In genomic region chr5:36523219-36523703, GRCm38 (mm10) we compare ENCODE assay signal across 21 mouse cellular contexts. TPM values are rescaled to one million over a fixed set of nuclear protein-coding genes. Genes with fewer than 3 reads are reported as not detected.
DNase-seq lines count a peak whose midpoint lies in the region; ATAC-seq and TF ChIP-seq lines count a peak whose summit lies in the region.
"Had no signal": no experiment of that assay in that cellular context is flagged by ENCODE, and none has a peak within 500 bp of the region (broad histone marks: within the 10 kb centered on the region; RNA-seq: fewer than 3 reads in every experiment).

No protein-coding gene starts in this region.

- peaks cover 15% of the 10 kb centered on the region for H3K4me1 ChIP-seq in heart, embryonic 15.5 days (replicated peaks)
- H3K4me1 ChIP-seq in lung, postnatal 0 days (ENCODE audit: insufficient read depth, low read depth, low read length): no peaks in the 10 kb centered on the region
- H3K4me1 ChIP-seq in liver, embryonic 13.5 days (replicated peaks): peaks cover 22% of the 10 kb centered on the region
- H3K4me1 ChIP-seq in stomach, postnatal 0 days (replicated peaks; ENCODE audit: control insufficient read depth, insufficient read depth): no peaks in the 10 kb centered on the region
- peaks cover 16% of the 10 kb centered on the region for H3K4me1 ChIP-seq in thymus, adult 2 months (replicated peaks; ENCODE audit: control insufficient read depth, insufficient read depth, low read length)
- H3K4me1 ChIP-seq: limb, embryonic 12.5 days; stomach, embryonic 15.5 days had no signal

- no peak for ATAC-seq in heart, embryonic 15.5 days (replicated peaks; ENCODE audit: insufficient number of reproducible peaks, insufficient read depth, low FRiP score, low read depth)
- no peak for ATAC-seq in lung, postnatal 0 days
- peak; percentile 67 for ATAC-seq in liver, embryonic 13.5 days (ENCODE audit: low read depth)
- peak; percentile 43; the same call in 1 of the 2 replicates for ATAC-seq in stomach, postnatal 0 days (ENCODE audit: low FRiP score, low TSS enrichment)
- ATAC-seq: forebrain, embryonic 14.5 days had no signal

- TF ChIP-seq EP300 in lung, postnatal 0 days (IDR thresholded peaks at IDR 0.05): no peak
- no peak for TF ChIP-seq EP300 in stomach, postnatal 0 days (optimal IDR thresholded peaks at IDR 0.05)

- 48% methylated on average over 5 of the region's 5 CpGs for WGBS in heart, embryonic 15.5 days
- 66% methylated on average over 5 of the region's 5 CpGs for WGBS in lung, postnatal 0 days
- 25% methylated on average over 5 of the region's 5 CpGs for WGBS in liver, embryonic 13.5 days (ENCODE audit: insufficient replicate concordance)
- WGBS in stomach, postnatal 0 days: 52% methylated on average over 5 of the region's 5 CpGs
- 92% methylated on average over 5 of the region's 5 CpGs for WGBS in thymus, adult 2 months

- H3K27ac ChIP-seq in heart, embryonic 15.5 days: peak overlapping the region; percentile 52
- no peak overlapping the region for H3K27ac ChIP-seq in lung, postnatal 0 days (ENCODE audit: low read length)
- peak overlapping the region; percentile 36; the same call in 1 of the 2 replicates for H3K27ac ChIP-seq in liver, embryonic 13.5 days
- H3K27ac ChIP-seq in stomach, postnatal 0 days (replicated peaks): no peak overlapping the region
- H3K27ac ChIP-seq in thymus, adult 2 months (ENCODE audit: control insufficient read depth, insufficient read depth, low read length): no peak overlapping the region
- H3K27ac ChIP-seq: gastrocnemius, adult 2 months; hindbrain, embryonic 12.5 days; limb, embryonic 12.5 days; neural tube, embryonic 15.5 days; stomach, embryonic 15.5 days had no signal

- no peak overlapping the region for H3K4me3 ChIP-seq in heart, embryonic 15.5 days
- H3K4me3 ChIP-seq in lung, postnatal 0 days (ENCODE audit: low read depth, low read length): no peak overlapping the region
- H3K4me3 ChIP-seq in liver, embryonic 13.5 days (replicated peaks): no peak overlapping the region
- no peak overlapping the region for H3K4me3 ChIP-seq in stomach, postnatal 0 days (ENCODE audit: low read depth, low read length)
- H3K4me3 ChIP-seq in thymus, adult 2 months (ENCODE audit: control insufficient read depth, insufficient read depth, low read length): no peak overlapping the region
- H3K4me3 ChIP-seq: gastrocnemius, adult 2 months; hindbrain, embryonic 12.5 days; limb, embryonic 12.5 days; neural tube, embryonic 15.5 days; stomach, embryonic 15.5 days had no signal

- no peak for DNase-seq in heart, adult 9 months (ENCODE audit: low spot score in 2 of 2)
- peak; percentile 18 for DNase-seq in lung, postnatal 0 days (ENCODE audit: low spot score)
- no peak for DNase-seq in lung, postnatal 36 days
- no peak for DNase-seq in liver, embryonic 13.5 days
- DNase-seq in stomach, postnatal 0 days (ENCODE audit: low spot score): no peak
- DNase-seq in lung, postnatal 14 days: no peak
- no peak for DNase-seq in thymus, adult 2 months
- DNase-seq: cerebellum, adult 2 months; cerebellum, postnatal 36 days; embryo, embryonic 11 days; gastrocnemius, adult 2 months; lung, adult 18-20 months; thymus, adult 18-20 months; thymus, postnatal 4 days had no signal

- H3K4me2 ChIP-seq in heart, embryonic 15.5 days: no peak overlapping the region
- H3K4me2 ChIP-seq in lung, postnatal 0 days (replicated peaks; ENCODE audit: low read depth, low read length): no peak overlapping the region
- H3K4me2 ChIP-seq in liver, embryonic 13.5 days: no peak overlapping the region
- H3K4me2 ChIP-seq in stomach, postnatal 0 days (replicated peaks; ENCODE audit: low read depth): no peak overlapping the region
- H3K4me2 ChIP-seq: hindbrain, embryonic 12.5 days; limb, embryonic 12.5 days; midbrain, embryonic 11.5 days; neural tube, embryonic 15.5 days; stomach, embryonic 15.5 days had no signal

- peaks cover 27% of the 10 kb centered on the region; the same call in 1 of the 2 replicates for H3K36me3 ChIP-seq in heart, embryonic 15.5 days
- H3K36me3 ChIP-seq in lung, postnatal 0 days (ENCODE audit: insufficient read depth, low read length): no peaks in the 10 kb centered on the region
- H3K36me3 ChIP-seq in liver, embryonic 13.5 days: peaks cover 54% of the 10 kb centered on the region
- peaks cover 6% of the 10 kb centered on the region; the same call in 1 of the 2 replicates for H3K36me3 ChIP-seq in stomach, postnatal 0 days (ENCODE audit: control insufficient read depth, insufficient read depth, low read length)
- peaks cover 10% of the 10 kb centered on the region; the same call in 1 of the 2 replicates for H3K36me3 ChIP-seq in thymus, adult 2 months (ENCODE audit: control insufficient read depth, insufficient read depth, low read length)

- no peaks in the 10 kb centered on the region for H3K9me3 ChIP-seq in heart, embryonic 15.5 days (replicated peaks)
- no peaks in the 10 kb centered on the region for H3K9me3 ChIP-seq in lung, postnatal 0 days (ENCODE audit: low read length)
- H3K9me3 ChIP-seq in liver, embryonic 13.5 days (replicated peaks): no peaks in the 10 kb centered on the region
- H3K9me3 ChIP-seq in stomach, postnatal 0 days (ENCODE audit: control insufficient read depth, low read length): no peaks in the 10 kb centered on the region
- H3K9me3 ChIP-seq: hindbrain, embryonic 12.5 days; limb, embryonic 12.5 days; neural tube, embryonic 15.5 days; stomach, embryonic 15.5 days had no signal

- no peak overlapping the region for H3K9ac ChIP-seq in heart, embryonic 15.5 days
- H3K9ac ChIP-seq in lung, postnatal 0 days (replicated peaks; ENCODE audit: low read depth): no peak overlapping the region
- H3K9ac ChIP-seq in liver, embryonic 13.5 days: no peak overlapping the region
- H3K9ac ChIP-seq in stomach, postnatal 0 days (ENCODE audit: low read length): no peak overlapping the region
- H3K9ac ChIP-seq: hindbrain, embryonic 12.5 days; limb, embryonic 12.5 days; neural tube, embryonic 15.5 days; stomach, embryonic 15.5 days had no signal

- no peak for TF ChIP-seq CTCF in lung, postnatal 0 days (IDR thresholded peaks at IDR 0.05)
- no peak for TF ChIP-seq CTCF in stomach, postnatal 0 days (IDR thresholded peaks at IDR 0.05; ENCODE audit: low read depth)
- no peak for TF ChIP-seq CTCF in thymus, adult 2 months (IDR thresholded peaks at IDR 0.05; ENCODE audit: borderline replicate concordance, control insufficient read depth, extremely low read depth, insufficient read depth, low read length, poor library complexity)

- no peak for TF ChIP-seq POLR2A in thymus, adult 2 months (IDR thresholded peaks at IDR 0.05; ENCODE audit: control insufficient read depth, extremely low read depth, insufficient read depth, low read length, poor library complexity)

- no peaks in the 10 kb centered on the region for H3K27me3 ChIP-seq in heart, embryonic 15.5 days
- H3K27me3 ChIP-seq in lung, postnatal 0 days (replicated peaks; ENCODE audit: insufficient read depth, low read length): no peaks in the 10 kb centered on the region
- H3K27me3 ChIP-seq in liver, embryonic 13.5 days: no peaks in the 10 kb centered on the region
- H3K27me3 ChIP-seq in stomach, postnatal 0 days (ENCODE audit: control insufficient read depth, insufficient read depth, low read length): no peaks in the 10 kb centered on the region
- no peaks in the 10 kb centered on the region for H3K27me3 ChIP-seq in thymus, adult 2 months (ENCODE audit: control insufficient read depth, insufficient read depth, low read length)
- H3K27me3 ChIP-seq: hindbrain, embryonic 12.5 days; limb, embryonic 12.5 days; neural tube, embryonic 15.5 days; stomach, embryonic 15.5 days had no signal

RNA-seq across cellular contexts. Expression of gene Ccdc96, which starts 38.9 kb away (rescaled TPM):
- 0.20 and 0.36 TPM in 2 replicates for polyA plus RNA-seq in heart, embryonic 15.5 days (2015; fragmentation: Nextera tagmentation; extraction: Ambion mirVana)
- polyA plus RNA-seq in lung, postnatal 0 days (2015; fragmentation: Nextera tagmentation; extraction: Ambion mirVana): 2.1 and 2.8 TPM in 2 replicates
- polyA plus RNA-seq in liver, embryonic 13.5 days (2015; fragmentation: Nextera tagmentation; extraction: Ambion mirVana): 0.08 and 0.14 TPM in 2 replicates
- 0.12 and 0.21 TPM in 2 replicates for polyA plus RNA-seq in stomach, postnatal 0 days (2015; fragmentation: Nextera tagmentation; extraction: Ambion mirVana)
- 0.07 and 0.08 TPM in 2 replicates for polyA plus RNA-seq in thymus, adult 2 months (2012; rRNA removed)

RNA-seq across cellular contexts. Expression of gene Tada2b, which starts 39.2 kb away (rescaled TPM):
- polyA plus RNA-seq in heart, embryonic 15.5 days (2015; fragmentation: Nextera tagmentation; extraction: Ambion mirVana): 1.5 and 1.7 TPM in 2 replicates
- 1.9 and 2.2 TPM in 2 replicates for polyA plus RNA-seq in lung, postnatal 0 days (2015; fragmentation: Nextera tagmentation; extraction: Ambion mirVana)
- polyA plus RNA-seq in liver, embryonic 13.5 days (2015; fragmentation: Nextera tagmentation; extraction: Ambion mirVana): 1.2 TPM in 2 replicates
- polyA plus RNA-seq in stomach, postnatal 0 days (2015; fragmentation: Nextera tagmentation; extraction: Ambion mirVana): 1.5 and 1.8 TPM in 2 replicates
- 15.8 and 16.7 TPM in 2 replicates for polyA plus RNA-seq in thymus, adult 2 months (2012; rRNA removed)

RNA-seq across cellular contexts. Expression of gene Grpel1, which starts 58.5 kb away (rescaled TPM):
- 53.9 and 55.0 TPM in 2 replicates for polyA plus RNA-seq in heart, embryonic 15.5 days (2015; fragmentation: Nextera tagmentation; extraction: Ambion mirVana)
- polyA plus RNA-seq in lung, postnatal 0 days (2015; fragmentation: Nextera tagmentation; extraction: Ambion mirVana): 35.1 and 35.8 TPM in 2 replicates
- 50.1 and 51.5 TPM in 2 replicates for polyA plus RNA-seq in liver, embryonic 13.5 days (2015; fragmentation: Nextera tagmentation; extraction: Ambion mirVana)
- polyA plus RNA-seq in stomach, postnatal 0 days (2015; fragmentation: Nextera tagmentation; extraction: Ambion mirVana): 54.1 and 56.5 TPM in 2 replicates
- 13.7 and 15.3 TPM in 2 replicates for polyA plus RNA-seq in thymus, adult 2 months (2012; rRNA removed)

Comparison
In these comparisons a context has a peak if more than half of its experiments do, and no peak if none do; other contexts are left out.
1. ATAC-seq: peak in liver, embryonic 13.5 days (single experiment) and stomach, postnatal 0 days (single experiment); none in heart, embryonic 15.5 days (single experiment) and lung, postnatal 0 days (single experiment).
2. H3K27ac ChIP-seq: peak in heart, embryonic 15.5 days (single experiment) and liver, embryonic 13.5 days (single experiment); none in lung, postnatal 0 days (single experiment), stomach, postnatal 0 days (single experiment) and thymus, adult 2 months (single experiment).